Mouse (Mus musculus) limb, embryonic 10.5 days (tissue): ENCODE measurements around the gene Cyb5rl. TPM values are rescaled to one million over a fixed set of nuclear protein-coding genes. Genes with fewer than 3 reads are reported as not detected.

Experiments used
- DNase-seq: peaks from one replicate; pipeline ENCODE4 v3.0.0-alpha.2; 2017; ENCODE audit warnings: low spot score
- H3K27ac ChIP-seq: fragments of 300-500 bp; sonication (generic); 2 replicates; pipeline ENCODE4 v1.5.1; 2016; ENCODE audit warnings: mild to moderate bottlenecking
- H3K27me3 ChIP-seq: fragments of 300-500 bp; sonication (generic); 2 replicates; pipeline ENCODE4 v1.6.1; 2016; ENCODE audit warnings: low read depth, mild to moderate bottlenecking; ENCODE audit not compliant: poor library complexity, severe bottlenecking
- H3K36me3 ChIP-seq: fragments of 300-500 bp; sonication (generic); 2 replicates; pipeline ENCODE4 v1.6.1; 2016; ENCODE audit warnings: mild to moderate bottlenecking, moderate library complexity
- H3K4me1 ChIP-seq: fragments of 300-500 bp; sonication (generic); 2 replicates; pipeline ENCODE4 v1.6.1; 2016
- H3K4me3 ChIP-seq: fragments of 300-500 bp; sonication (generic); 2 replicates; pipeline ENCODE4 v1.5.1; 2016; ENCODE audit warnings: mild to moderate bottlenecking, moderate library complexity
- H3K9me3 ChIP-seq: fragments of 300-500 bp; sonication (generic); replicated peaks from 2 replicates; pipeline ENCODE4 v1.6.1; 2016; ENCODE audit warnings: mild to moderate bottlenecking
- WGBS: fragments of 180-500 bp; shearing (Covaris S2); methylation state at CpG from one replicate; pipeline ENCODE4 v1.1.7; 2016; 5-methylcytosine and 5-hydroxymethylcytosine counted together
- polyA plus RNA-seq: library from polyadenylated mRNA; unstranded; fragments of >200 nt; fragmentation: Nextera tagmentation; extraction: Ambion mirVana; gene quantifications from 2 replicates; pipeline ENCODE4 v1.2.1, GENCODE M21; 2016

Gene Cyb5rl
- polyA plus RNA-seq, 1 experiment from 2014 or later, result 12.6 TPM

GRCm38 (mm10) chr4:107042304-107042703 is 24.5 kb upstream of the Cyb5rl start:
- Histone ChIP-seq H3K4me3 (no peak overlapping the region), H3K9me3 (no peaks in the 10 kb centered on the region), H3K27me3 (no peaks in the 10 kb centered on the region), H3K27ac (no peak overlapping the region), H3K4me1 (no peaks in the 10 kb centered on the region), H3K36me3 (peaks cover 100% of the 10 kb centered on the region)
- DNase-seq, result no peak
- WGBS, result 94% methylated on average over 6 of the region's 6 CpGs

DNA sequence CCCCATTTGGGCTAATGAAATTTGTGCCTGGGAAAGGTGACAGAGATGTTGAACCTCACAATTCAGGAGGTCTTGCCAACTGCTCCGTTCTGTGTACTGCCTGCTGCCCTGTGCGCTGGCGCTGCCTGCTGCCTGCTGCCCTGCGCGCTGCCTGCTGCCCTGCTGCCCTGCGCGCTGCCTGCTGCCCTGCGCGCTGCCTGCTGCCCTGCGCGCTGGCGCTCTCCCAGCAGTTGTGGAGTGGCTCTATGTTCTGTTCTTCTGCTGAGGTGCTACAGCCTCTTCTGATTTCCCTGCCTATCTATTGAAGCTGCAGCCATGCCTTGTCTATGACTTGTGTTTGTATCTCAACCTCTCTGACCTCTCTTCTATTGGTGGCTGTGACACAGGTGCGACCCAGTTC is 21.6 kb upstream of the Cyb5rl start:
- H3K27ac ChIP-seq, result no peak overlapping the region
- no peaks in the 10 kb centered on the region for H3K27me3 ChIP-seq
- no peaks in the 10 kb centered on the region for H3K4me1 ChIP-seq
- 98% methylated on average over 13 of the region's 13 CpGs for WGBS
- no peak for DNase-seq
- no peaks in the 10 kb centered on the region for H3K9me3 ChIP-seq
- H3K36me3 ChIP-seq, result peaks cover 95% of the 10 kb centered on the region
- H3K4me3 ChIP-seq, result no peak overlapping the region

- 91% methylated on average over 5 of the region's 5 CpGs for WGBS
- no peak overlapping the region for H3K27ac ChIP-seq
- peaks cover 75% of the 10 kb centered on the region for H3K36me3 ChIP-seq
- H3K27me3 ChIP-seq, result no peaks in the 10 kb centered on the region
- H3K9me3 ChIP-seq, result no peaks in the 10 kb centered on the region
- H3K4me1 ChIP-seq, result peaks cover 6% of the 10 kb centered on the region; the same call in 1 of the 2 replicates
- H3K4me3 ChIP-seq, result no peak overlapping the region
- DNase-seq, result no peak
These were observed 19.0 kb upstream of the Cyb5rl start for GRCm38 (mm10) chr4:107047806-107048205.

DNA sequence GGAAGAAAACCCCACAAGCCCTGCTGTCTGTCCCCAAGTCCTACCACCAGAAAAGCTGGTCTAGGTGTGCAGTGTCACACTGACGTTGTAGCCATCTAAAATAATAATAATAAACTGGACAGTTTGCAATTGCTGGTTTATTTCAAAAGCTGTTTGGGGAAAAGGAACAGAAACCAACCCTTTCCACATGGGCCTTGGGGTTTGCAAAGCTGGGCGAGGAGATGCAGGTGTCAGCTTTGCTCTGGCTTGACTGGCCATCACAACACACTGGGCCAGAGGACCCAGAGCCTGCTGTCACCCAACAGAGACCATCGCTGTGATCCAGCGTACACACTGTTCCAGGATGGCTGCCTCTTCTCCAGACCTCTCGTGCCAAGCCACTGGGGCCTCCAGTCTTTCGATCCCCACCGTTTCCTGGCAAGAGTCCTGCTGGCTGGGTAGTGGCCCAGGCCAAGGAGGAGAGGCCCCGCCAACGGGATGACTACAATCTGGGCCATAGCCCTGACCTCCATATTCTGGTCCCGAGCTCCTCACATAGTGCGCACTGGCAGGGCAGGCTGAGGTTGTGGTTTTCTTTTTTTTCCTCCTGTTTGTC is 18.1 kb upstream of the Cyb5rl start:
- Histone ChIP-seq H3K36me3 (peaks cover 67% of the 10 kb centered on the region), H3K9me3 (no peaks in the 10 kb centered on the region), H3K4me3 (no peak overlapping the region), H3K4me1 (peaks cover 6% of the 10 kb centered on the region; the same call in 1 of the 2 replicates), H3K27ac (no peak overlapping the region), H3K27me3 (no peaks in the 10 kb centered on the region)
- 91% methylated on average over 11 of the region's 11 CpGs for WGBS
- no peak for DNase-seq

DNA sequence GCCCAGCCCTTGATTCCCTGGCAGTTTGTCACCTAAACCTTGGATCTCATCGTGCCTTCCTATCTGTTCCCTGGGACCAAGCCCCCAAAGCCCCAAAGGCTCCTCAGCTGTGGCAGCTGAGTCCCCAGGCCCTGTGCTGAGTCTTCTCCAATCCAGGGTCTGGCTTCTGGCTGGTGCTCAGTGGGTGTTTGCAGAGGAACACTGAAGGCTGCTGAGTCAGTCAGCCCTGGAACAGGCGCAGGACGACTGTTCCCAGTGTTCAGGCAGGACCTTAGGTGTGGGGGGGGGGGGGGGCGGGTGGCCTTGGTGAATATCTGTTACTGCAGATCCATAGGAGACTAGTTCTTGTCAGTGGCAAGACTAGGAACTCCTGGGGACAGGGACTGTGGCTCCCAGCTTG is 14.9 kb upstream of the Cyb5rl start:
- WGBS, result 42% methylated on average over 4 of the region's 4 CpGs
- H3K4me3 ChIP-seq, result no peak overlapping the region
- no peaks in the 10 kb centered on the region for H3K27me3 ChIP-seq
- no peak overlapping the region for H3K27ac ChIP-seq
- peaks cover 51% of the 10 kb centered on the region for H3K36me3 ChIP-seq
- no peak for DNase-seq
- H3K4me1 ChIP-seq, result peaks cover 6% of the 10 kb centered on the region; the same call in 1 of the 2 replicates
- no peaks in the 10 kb centered on the region for H3K9me3 ChIP-seq

GRCm38 (mm10) chr4:107052962-107053553 is 13.7 kb upstream of the Cyb5rl start:
- Histone ChIP-seq H3K36me3 (peaks cover 51% of the 10 kb centered on the region), H3K27me3 (no peaks in the 10 kb centered on the region), H3K4me3 (no peak overlapping the region), H3K27ac (no peak overlapping the region), H3K9me3 (no peaks in the 10 kb centered on the region), H3K4me1 (peaks cover 6% of the 10 kb centered on the region; the same call in 1 of the 2 replicates)
- WGBS, result 59% methylated on average over 5 of the region's 5 CpGs
- DNase-seq, result no peak

- H3K9me3 ChIP-seq, result no peaks in the 10 kb centered on the region
- H3K4me1 ChIP-seq, result peaks cover 4% of the 10 kb centered on the region; the same call in 1 of the 2 replicates
- WGBS, result 90% methylated on average over 3 of the region's 3 CpGs
- no peak overlapping the region for H3K27ac ChIP-seq
- H3K27me3 ChIP-seq, result no peaks in the 10 kb centered on the region
- no peak overlapping the region for H3K4me3 ChIP-seq
- DNase-seq, result no peak
- peaks cover 59% of the 10 kb centered on the region for H3K36me3 ChIP-seq
These were observed 10.7 kb upstream of the Cyb5rl start for GRCm38 (mm10) chr4:107056088-107056487.

- Histone ChIP-seq H3K4me3 (no peak overlapping the region), H3K27ac (no peak overlapping the region), H3K4me1 (no peaks in the 10 kb centered on the region), H3K36me3 (peaks cover 81% of the 10 kb centered on the region), H3K27me3 (no peaks in the 10 kb centered on the region), H3K9me3 (no peaks in the 10 kb centered on the region)
- 92% methylated on average over 5 of the region's 5 CpGs for WGBS
- DNase-seq, result no peak
These were observed 8.4 kb upstream of the Cyb5rl start for GRCm38 (mm10) chr4:107058346-107058745.

DNA sequence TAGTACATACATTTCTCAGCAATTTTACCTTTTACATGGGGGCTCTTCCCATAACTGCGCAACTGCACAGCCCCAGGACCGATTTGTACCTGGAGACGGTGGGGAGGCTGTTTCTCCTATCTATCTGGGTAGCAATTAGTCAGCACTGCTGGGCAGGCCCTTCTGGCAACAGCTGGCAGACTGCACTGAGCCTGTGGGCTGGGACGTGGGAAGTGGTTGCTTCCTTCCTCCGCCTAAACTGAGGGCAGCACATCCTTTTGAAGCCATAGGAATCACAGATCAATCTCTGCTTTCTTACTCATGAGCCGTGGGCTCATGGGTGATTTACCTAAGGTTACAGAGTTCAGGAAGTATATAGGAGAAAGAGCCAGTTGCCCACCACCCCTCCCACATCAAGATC is 8.0 kb upstream of the Cyb5rl start:
- H3K36me3 ChIP-seq, result peaks cover 86% of the 10 kb centered on the region
- H3K4me3 ChIP-seq, result no peak overlapping the region

DNA sequence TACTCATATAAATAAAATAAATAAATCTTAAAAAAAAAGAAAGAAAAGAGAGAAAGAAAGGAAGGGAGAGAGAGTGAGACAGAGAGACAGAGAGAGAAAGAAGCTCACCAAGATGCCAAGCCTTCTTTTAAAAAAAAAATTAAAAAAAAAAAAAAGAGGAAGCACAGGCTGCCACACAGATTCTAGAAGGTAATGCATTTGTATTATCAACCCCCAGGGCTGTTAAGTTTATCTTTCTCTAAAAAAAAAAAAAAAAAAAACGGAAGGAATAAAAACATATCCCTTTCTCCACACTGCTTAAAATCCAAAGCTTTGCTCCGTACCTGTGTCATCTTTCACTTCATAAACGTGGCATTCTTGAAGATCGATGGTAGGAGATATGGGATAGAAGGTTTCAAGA is 5.2 kb upstream of the Cyb5rl start:
- no peak overlapping the region for H3K4me3 ChIP-seq
- H3K27me3 ChIP-seq, result no peaks in the 10 kb centered on the region
- H3K27ac ChIP-seq, result no peak overlapping the region
- DNase-seq, result no peak
- WGBS, result 95% methylated on average over 4 of the region's 4 CpGs
- peaks cover 84% of the 10 kb centered on the region for H3K36me3 ChIP-seq
- peaks cover 11% of the 10 kb centered on the region for H3K4me1 ChIP-seq
- no peaks in the 10 kb centered on the region for H3K9me3 ChIP-seq

More for the DNA sequence above, 8.0 kb upstream of the Cyb5rl start:
- DNase-seq, result no peak
- 88% methylated on average over 6 of the region's 6 CpGs for WGBS
- H3K4me1 ChIP-seq, result no peaks in the 10 kb centered on the region
- H3K27me3 ChIP-seq, result no peaks in the 10 kb centered on the region
- H3K27ac ChIP-seq, result no peak overlapping the region
- H3K9me3 ChIP-seq, result no peaks in the 10 kb centered on the region

- Histone ChIP-seq H3K27ac (no peak overlapping the region), H3K36me3 (peaks cover 68% of the 10 kb centered on the region), H3K27me3 (no peaks in the 10 kb centered on the region), H3K9me3 (no peaks in the 10 kb centered on the region), H3K4me3 (no peak overlapping the region), H3K4me1 (peaks cover 20% of the 10 kb centered on the region)
- no peak for DNase-seq
- 94% methylated on average over 3 of the region's 3 CpGs for WGBS
These were observed 3.6 kb upstream of the Cyb5rl start for GRCm38 (mm10) chr4:107063214-107063613.

DNA sequence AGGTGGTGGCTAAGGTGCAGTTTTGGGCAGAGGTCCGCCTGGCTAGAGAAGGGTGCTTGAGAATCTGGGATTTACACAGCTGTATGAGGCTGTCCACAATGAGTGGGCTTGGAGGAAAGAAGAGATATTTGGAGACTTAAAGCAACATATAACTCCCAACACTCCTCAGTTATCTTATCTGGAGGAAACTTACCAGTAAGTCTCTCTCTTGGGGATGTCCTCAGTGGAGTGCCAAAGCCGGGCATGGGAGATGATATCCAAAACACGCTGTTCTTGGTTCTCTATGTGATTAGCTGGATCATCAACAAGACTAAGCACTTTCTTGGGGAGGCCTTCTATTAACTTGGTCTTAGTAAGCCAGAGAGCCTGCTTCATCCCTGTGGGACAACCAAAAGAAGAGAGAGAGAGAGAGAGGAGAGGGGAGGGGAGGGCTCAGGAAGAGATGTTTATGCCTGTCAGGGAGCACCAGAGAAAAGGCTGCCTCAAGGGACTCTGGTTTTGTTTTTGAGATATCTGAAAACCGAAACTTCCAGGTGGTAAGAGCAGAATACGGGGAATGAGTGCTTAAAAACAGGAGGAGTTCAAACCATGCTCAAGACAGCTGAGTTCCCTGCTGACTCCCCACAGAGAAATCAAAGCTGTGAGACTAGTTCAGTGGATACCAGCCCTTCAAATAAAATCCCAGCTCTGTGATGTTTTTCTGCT is 2.2 kb upstream of the Cyb5rl start:
- Histone ChIP-seq H3K36me3 (peaks cover 55% of the 10 kb centered on the region), H3K4me1 (peaks cover 20% of the 10 kb centered on the region), H3K9me3 (no peaks in the 10 kb centered on the region), H3K27ac (no peak overlapping the region), H3K4me3 (no peak overlapping the region), H3K27me3 (no peaks in the 10 kb centered on the region)
- no peak for DNase-seq
- WGBS, result 94% methylated on average over 5 of the region's 5 CpGs

- peaks cover 27% of the 10 kb centered on the region for H3K36me3 ChIP-seq
- peaks cover 20% of the 10 kb centered on the region for H3K4me1 ChIP-seq
- DNase-seq, result no peak
- 6% methylated on average over 33 of the region's 33 CpGs for WGBS
- no peaks in the 10 kb centered on the region for H3K9me3 ChIP-seq
- peak overlapping the region; percentile 93 for H3K4me3 ChIP-seq
- no peaks in the 10 kb centered on the region for H3K27me3 ChIP-seq
- peak overlapping the region; percentile 90 for H3K27ac ChIP-seq
These were observed 508 bp downstream of the Cyb5rl start for GRCm38 (mm10) chr4:107067151-107067840.
